ENCODE assay signal across 8 mouse cellular contexts in genomic region chr1:119388664-119389396, GRCm38 (mm10). TPM values are rescaled to one million over a fixed set of nuclear protein-coding genes. Genes with fewer than 3 reads are reported as not detected.
A peak's percentile ranks its signal among the peaks of the same experiment; 100 is the strongest.
DNase-seq lines count a peak whose midpoint lies in the region; ATAC-seq and TF ChIP-seq lines count a peak whose summit lies in the region.

No protein-coding gene starts in this region.

- peak; percentile 44 for DNase-seq in kidney, postnatal 0 days (ENCODE audit: low spot score)
- no peak for DNase-seq in kidney, postnatal 25 days
- peak; percentile 64 for DNase-seq in embryonic facial prominence, embryonic 11.5 days (ENCODE audit: low spot score)
- peak; percentile 53 to 65 for DNase-seq in kidney, postnatal 4 days
- no peak for DNase-seq in T-cell, adult 2 months (ENCODE audit: low spot score)
- no peak for DNase-seq in c-Kit-positive CD71-positive TER-119-positive erythroid progenitor cells, embryonic 14.5 days (ENCODE audit: low spot score)

- 0 out of 2 replicates have a peak, but pooled peaks have one; percentile 42 for ATAC-seq in kidney, postnatal 0 days (replicated peaks; ENCODE audit: low FRiP score, low read depth)
- peak; percentile 66 for ATAC-seq in embryonic facial prominence, embryonic 11.5 days (replicated peaks; ENCODE audit: insufficient number of reproducible peaks, low FRiP score, low TSS enrichment, low read depth)
- ATAC-seq in midbrain, embryonic 16.5 days: peak; percentile 86
- no peak for ATAC-seq in erythroblast, adult 5-6 weeks (replicated peaks; ENCODE audit: low FRiP score, poor library complexity, severe bottlenecking)

- H3K4me1 ChIP-seq in kidney, postnatal 0 days (replicated peaks; ENCODE audit: insufficient read depth, low read length): no peaks in the 10 kb centered on the region
- H3K4me1 ChIP-seq in embryonic facial prominence, embryonic 11.5 days (ENCODE audit: control insufficient read depth, insufficient read depth, low read length): no peaks in the 10 kb centered on the region
- H3K4me1 ChIP-seq in midbrain, embryonic 16.5 days (ENCODE audit: control insufficient read depth, insufficient read depth, low read length): peaks cover 12% of the 10 kb centered on the region

- no peaks in the 10 kb centered on the region for H3K36me3 ChIP-seq in kidney, postnatal 0 days (ENCODE audit: insufficient read depth, low read length)
- no peaks in the 10 kb centered on the region for H3K36me3 ChIP-seq in embryonic facial prominence, embryonic 11.5 days (replicated peaks; ENCODE audit: control insufficient read depth, insufficient read depth, low read depth, low read length)
- no peaks in the 10 kb centered on the region for H3K36me3 ChIP-seq in midbrain, embryonic 16.5 days (ENCODE audit: control insufficient read depth, insufficient read depth, low read length)

- H3K9me3 ChIP-seq in kidney, postnatal 0 days (replicated peaks; ENCODE audit: low read length): no peaks in the 10 kb centered on the region
- no peaks in the 10 kb centered on the region for H3K9me3 ChIP-seq in embryonic facial prominence, embryonic 11.5 days (replicated peaks; ENCODE audit: control insufficient read depth, low read length)
- no peaks in the 10 kb centered on the region for H3K9me3 ChIP-seq in midbrain, embryonic 16.5 days (replicated peaks; ENCODE audit: control insufficient read depth, low read length, poor library complexity, severe bottlenecking)

- H3K4me2 ChIP-seq in kidney, postnatal 0 days (ENCODE audit: low read length): no peak overlapping the region
- peak overlapping the region; percentile 28; the same call in 1 of the 2 replicates for H3K4me2 ChIP-seq in embryonic facial prominence, embryonic 11.5 days (ENCODE audit: low read depth, low read length)
- H3K4me2 ChIP-seq in midbrain, embryonic 16.5 days (ENCODE audit: low read length): peak overlapping the region; percentile 50

- H3K9ac ChIP-seq in kidney, postnatal 0 days (ENCODE audit: low read depth, low read length): no peak overlapping the region
- no peak overlapping the region for H3K9ac ChIP-seq in embryonic facial prominence, embryonic 11.5 days (replicated peaks; ENCODE audit: low read length)
- 0 out of 2 replicates have a peak overlapping the region, but pooled peaks have one; percentile 12 for H3K9ac ChIP-seq in midbrain, embryonic 16.5 days (ENCODE audit: low read depth, low read length)

- no peaks in the 10 kb centered on the region for H3K27me3 ChIP-seq in kidney, postnatal 0 days (ENCODE audit: insufficient read depth, low read length)
- H3K27me3 ChIP-seq in embryonic facial prominence, embryonic 11.5 days (ENCODE audit: control insufficient read depth, insufficient read depth, low read length): no peaks in the 10 kb centered on the region
- H3K27me3 ChIP-seq in midbrain, embryonic 16.5 days (ENCODE audit: control insufficient read depth, insufficient read depth, low read depth, low read length): no peaks in the 10 kb centered on the region

- no peak for TF ChIP-seq CTCF in kidney, postnatal 0 days (IDR thresholded peaks at IDR 0.05; ENCODE audit: low read depth)

- H3K4me3 ChIP-seq in kidney, postnatal 0 days (replicated peaks; ENCODE audit: low read depth, low read length): no peak overlapping the region
- no peak overlapping the region for H3K4me3 ChIP-seq in embryonic facial prominence, embryonic 11.5 days (ENCODE audit: low read depth, low read length)
- peak overlapping the region; percentile 4; the same call in 1 of the 2 replicates for H3K4me3 ChIP-seq in midbrain, embryonic 16.5 days (ENCODE audit: low read depth, low read length)

- 6% methylated on average over 19 of the region's 19 CpGs for WGBS in kidney, postnatal 0 days
- WGBS in embryonic facial prominence, embryonic 11.5 days: 7% methylated on average over 19 of the region's 19 CpGs
- WGBS in midbrain, embryonic 16.5 days: 3% methylated on average over 19 of the region's 19 CpGs

- H3K27ac ChIP-seq in kidney, postnatal 0 days: no peak overlapping the region
- no peak overlapping the region for H3K27ac ChIP-seq in embryonic facial prominence, embryonic 11.5 days (replicated peaks; ENCODE audit: low read depth, low read length)
- H3K27ac ChIP-seq in midbrain, embryonic 16.5 days (ENCODE audit: low read length): peak overlapping the region; percentile 23

RNA-seq across cellular contexts. Expression of gene Inhbb, which starts 33.2 kb away (rescaled TPM):
- polyA plus RNA-seq in kidney, postnatal 0 days (2015; fragmentation: Nextera tagmentation; extraction: Ambion mirVana): 0.40 and 0.55 TPM in 2 replicates
- 0.11 and 0.17 TPM in 2 replicates for polyA plus RNA-seq in embryonic facial prominence, embryonic 11.5 days (2014; fragmentation: Nextera tagmentation; extraction: Ambion mirVana)
- 1.8 and 1.9 TPM in 2 replicates for polyA plus RNA-seq in midbrain, embryonic 16.5 days (2015; fragmentation: Nextera tagmentation; extraction: Ambion mirVana)
- total RNA-seq in erythroblast, adult 5-6 weeks (2015; ENCODE audit: low replicate concordance): not detected in 2 replicates
- not detected in 2 replicates for total RNA-seq in erythroblast, adult 5-6 weeks (2017; ENCODE audit: low replicate concordance)

Comparison
In these comparisons a context has a peak if more than half of its experiments do, and no peak if none do; other contexts are left out.
1. DNase-seq: peak in kidney, postnatal 0 days (single experiment), embryonic facial prominence, embryonic 11.5 days (single experiment) and kidney, postnatal 4 days (2 of 2); none in kidney, postnatal 25 days (0 of 2), T-cell, adult 2 months (single experiment) and c-Kit-positive CD71-positive TER-119-positive erythroid progenitor cells, embryonic 14.5 days (single experiment).